Mouse (Mus musculus) spleen, postnatal 10 days (tissue): ENCODE measurements at regions not wholly inside any gene's neighbourhood (a gene's known extent, or its start where the extent isn't known, plus 50 kb on each side); places are given as distances from the start of the nearest gene placed in this dataset.

Experiments used
- DNase-seq, 2 experiments: peaks; one replicate each; pipeline ENCODE4 v3.0.0; 2021 to 2022; ENCODE audit warnings: low spot score in 2 of 2

DNA sequence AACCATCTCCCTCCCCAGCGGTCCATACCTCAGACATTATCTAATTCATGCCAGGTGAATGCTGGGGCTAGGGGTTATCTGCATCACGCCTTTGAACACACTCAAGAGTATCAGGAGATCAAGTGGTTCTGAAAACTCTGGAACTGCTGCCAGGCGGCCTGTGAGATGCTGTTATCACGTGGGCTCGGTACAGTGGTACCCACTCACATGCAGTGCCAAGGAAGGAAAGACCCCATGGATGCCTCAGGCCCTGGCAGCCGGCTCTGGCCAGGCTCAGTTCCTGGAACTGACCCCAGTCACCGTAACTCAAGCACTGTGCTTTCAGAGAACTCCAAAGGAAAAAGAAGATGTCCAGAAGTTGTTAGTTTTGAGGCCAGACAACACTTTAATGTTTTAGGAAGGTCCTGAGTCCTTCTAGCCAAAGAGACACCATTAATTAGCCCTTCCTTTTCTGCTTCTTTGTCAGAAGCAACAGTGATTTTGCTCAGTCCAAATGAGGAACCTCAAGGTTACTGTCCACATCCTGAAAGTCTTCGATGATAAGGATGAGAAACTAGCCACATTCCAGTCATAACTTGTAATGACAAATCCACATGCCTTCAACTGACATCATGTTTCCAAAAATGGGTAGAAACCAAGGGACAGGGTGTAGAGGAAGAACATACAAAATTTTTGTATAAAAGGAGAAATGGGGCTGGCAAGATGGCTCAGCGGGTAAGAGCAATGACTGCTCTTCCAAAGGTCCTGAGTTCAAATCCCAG lies 126.1 kb downstream of the Zbtb18 start:
- no peak for DNase-seq

DNA sequence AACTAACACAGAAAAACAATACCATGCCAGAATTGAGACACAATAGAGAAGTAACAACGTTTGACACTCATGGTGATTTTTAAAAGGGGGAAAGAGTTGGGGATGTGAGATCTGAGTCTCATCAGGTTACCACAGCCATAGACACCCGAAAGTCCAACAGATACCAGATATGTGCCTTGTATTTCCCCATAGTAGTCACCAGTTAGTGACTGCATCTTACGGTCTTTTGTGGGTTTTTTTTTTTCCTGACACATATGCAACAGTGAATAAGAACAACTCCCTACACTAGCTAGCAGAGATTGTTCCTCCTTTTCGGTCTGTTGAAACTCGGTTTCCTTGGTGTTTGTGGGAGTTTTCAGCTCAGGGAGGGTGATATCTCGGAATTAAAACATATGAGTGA lies 127.4 kb downstream of the Zbtb18 start:
- no peak for DNase-seq

DNA sequence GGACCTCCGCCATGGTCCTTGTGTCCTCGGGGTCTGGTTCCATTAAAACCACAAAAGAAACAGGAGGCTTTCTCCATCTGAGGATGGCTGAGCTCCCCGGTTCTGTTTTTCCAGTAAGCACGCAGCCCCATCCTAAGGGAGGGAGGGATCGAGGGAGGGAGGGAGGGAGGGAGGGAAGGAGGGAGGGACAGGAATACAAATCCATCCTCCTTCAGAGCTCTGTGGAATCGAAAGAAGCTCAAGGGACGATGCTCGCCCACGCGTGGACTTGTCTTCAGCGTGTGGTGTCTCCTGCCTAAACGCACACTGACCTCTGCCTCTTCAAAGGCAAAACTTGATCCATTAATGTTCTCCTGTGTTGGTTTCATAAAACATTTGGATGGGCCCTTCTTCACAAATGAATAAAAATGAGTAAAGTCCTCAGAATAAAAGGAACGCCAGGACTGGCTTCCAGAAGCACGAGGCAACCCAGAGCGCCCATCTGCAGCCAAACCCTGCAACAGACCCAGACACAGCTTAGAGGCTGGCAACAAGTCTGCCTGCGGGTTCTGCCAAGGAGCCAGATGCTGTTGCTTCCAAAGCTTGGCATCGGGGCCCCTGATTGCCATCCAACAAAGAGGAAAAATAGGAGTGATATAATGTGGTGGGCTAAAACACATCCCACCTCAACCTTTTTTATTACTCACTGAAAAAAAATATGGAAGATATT lies 131.0 kb downstream of the Zbtb18 start:
- DNase-seq: no peak

DNA sequence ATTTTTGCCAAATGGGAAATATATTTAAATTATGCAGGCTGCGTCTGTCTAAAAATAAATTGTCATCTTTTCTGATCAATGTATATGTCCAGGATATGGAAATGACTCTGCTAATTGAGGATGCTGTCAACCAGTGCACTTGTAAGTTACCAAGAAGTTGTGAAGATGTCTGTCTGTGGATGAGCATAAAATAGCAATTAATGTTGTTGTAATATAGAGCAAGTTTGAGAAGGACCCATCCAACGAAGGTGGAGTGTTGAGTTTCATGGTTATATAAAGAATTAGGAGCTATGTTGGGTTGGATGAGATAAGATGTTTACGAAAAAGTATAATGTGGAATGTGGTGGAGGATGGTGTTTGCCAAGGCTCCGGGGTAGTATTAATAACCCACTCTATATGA lies 131.6 kb downstream of the Zbtb18 start:
- no peak for DNase-seq

DNA sequence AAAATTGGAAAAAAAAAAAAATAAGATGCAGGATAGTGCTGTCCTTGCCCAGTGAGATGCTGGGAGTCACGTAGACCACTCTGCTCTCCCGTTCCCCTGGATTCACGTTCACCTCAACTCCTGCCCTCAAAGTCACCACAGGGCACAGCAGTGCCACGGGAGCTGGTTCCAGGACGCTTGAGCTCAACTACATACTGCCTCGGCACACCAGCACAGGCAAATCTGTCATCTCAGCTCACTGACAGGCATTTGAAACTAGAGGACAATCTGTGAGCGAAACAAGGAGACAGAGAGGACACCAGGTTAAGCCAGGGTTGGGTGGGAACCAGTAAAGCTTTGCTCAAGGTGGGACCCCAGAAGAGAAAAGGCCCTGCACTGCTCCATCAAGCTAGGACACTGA lies 132.2 kb downstream of the Zbtb18 start:
- no peak for DNase-seq

DNA sequence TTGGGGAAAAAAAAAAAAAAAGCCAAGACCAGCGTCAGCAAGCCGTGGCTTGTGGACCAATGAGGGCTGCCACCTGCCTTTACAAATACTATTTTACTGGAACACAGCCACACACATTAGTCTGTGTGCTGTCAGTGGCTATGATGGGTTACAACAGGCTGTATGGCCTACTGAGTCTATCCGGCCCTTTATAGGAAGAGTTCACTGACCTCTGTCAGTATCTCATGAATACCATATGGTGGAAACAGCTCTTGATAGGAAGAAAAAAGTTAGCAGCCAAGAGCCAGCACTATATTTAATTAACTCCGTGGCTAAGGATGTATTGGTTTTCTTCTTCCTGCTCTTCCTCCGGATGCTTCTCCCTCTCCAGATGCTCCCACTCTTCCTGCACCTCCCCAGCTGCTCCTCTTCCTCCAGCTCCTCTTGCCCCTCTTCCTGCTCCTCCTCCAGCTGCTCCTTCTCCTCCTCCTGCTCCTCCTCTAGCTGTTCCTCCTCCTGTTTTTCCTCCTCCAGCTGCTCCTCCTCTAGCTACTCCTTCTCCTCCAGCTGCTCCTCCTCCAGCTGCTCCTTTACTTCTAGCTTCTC lies 142.2 kb downstream of the Zbtb18 start:
- no peak for DNase-seq

DNA sequence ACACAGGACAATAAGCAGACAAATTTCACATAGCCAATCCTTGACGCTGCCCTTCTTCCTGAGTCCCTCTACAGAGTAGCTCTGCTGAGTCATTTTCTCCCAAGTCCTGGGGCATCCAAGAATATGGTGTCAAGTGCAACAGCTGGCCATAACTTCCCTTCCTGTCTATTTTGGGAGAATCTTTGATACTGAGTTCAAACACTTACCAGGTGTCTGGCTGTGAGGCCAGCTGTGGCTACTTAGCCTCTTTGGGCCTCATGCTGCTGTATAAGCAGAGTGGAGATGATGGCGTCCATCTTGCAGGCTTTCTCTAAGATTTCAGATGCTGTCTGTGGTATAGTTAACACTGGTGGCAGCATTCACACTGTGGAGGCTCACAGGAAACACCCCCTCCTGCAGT lies 143.2 kb downstream of the Zbtb18 start:
- DNase-seq: no peak

DNA sequence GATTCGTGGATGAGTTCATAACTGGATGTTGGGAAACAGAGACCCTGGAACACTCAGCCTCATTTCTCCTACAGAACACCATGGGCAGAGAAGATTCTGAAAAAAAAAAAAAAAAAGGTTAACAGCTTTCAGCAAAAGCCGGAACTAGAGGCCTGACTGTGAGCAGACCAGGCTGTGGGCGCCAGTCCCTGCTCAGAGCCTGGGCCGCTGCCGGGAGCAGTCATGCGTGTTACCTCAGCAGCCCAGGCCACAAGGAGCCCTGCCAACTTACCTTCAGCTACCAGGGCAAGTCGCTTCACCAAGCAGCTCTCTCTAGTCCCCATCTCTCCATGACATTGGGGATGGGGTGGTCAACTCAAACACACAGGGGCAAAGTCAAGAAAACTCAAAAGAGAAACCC lies 140.6 kb upstream of the 1700016C15Rik start:
- peak in 1 of 2 experiments; percentile 27 for DNase-seq

DNA sequence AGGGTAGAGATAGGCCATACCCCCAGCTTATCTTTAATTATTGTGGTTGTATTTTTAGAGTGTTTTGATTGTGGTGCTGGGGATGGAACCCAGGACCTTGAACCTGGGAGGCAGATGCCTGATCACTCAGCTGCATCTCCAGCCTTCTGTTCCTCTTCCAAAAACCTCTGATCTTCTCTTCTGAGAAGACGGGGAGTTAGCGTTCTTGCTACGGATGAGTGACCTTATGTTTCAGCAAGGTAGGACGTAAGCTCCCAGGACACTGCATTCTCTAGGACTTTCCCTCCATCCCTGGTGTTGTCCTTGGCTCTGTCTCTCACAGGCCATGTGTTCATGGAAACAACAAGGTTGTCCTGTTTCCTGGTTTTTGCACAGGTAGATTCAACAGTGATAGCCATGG lies 140.0 kb upstream of the 1700016C15Rik start:
- no peak for DNase-seq

DNA sequence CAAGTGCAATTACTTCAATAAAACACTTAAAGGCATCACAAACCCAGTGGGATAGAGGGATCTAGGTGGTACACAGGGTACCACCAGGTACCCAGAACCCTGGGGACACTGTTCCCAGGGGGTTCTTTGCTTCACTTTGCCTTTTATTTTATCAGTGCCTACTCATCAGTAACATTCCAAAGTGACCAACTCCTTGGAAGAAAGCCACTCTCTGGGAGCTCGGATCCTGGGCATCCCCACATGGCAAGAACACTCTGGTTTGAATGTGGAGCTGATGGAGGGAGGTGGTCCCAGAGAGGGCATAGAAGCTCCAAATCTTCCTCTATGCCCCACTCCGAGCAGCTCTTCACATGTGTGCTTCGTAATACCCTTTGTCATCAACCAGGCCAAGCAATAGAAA lies 137.9 kb upstream of the 1700016C15Rik start:
- no peak for DNase-seq

DNA sequence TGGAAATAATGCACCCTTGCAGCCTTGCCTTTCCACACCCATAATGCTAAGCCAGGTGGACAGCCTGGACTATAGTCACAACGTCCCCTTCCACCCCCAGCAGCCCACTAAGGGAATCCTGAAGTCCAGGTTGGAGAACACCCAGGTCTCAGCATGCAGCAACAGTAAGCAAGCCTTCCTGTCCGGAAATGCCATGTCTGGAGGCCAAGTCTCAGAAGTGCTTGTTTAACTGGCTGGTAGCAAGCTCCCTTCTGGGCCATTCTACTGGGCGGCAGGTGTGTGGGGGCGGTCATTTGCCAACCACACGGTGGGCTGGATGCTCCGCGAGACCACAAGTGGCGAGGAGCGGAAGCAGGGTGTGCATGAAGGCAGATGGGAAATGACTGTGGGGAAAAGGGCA lies 137.3 kb upstream of the 1700016C15Rik start:
- no peak for DNase-seq

DNA sequence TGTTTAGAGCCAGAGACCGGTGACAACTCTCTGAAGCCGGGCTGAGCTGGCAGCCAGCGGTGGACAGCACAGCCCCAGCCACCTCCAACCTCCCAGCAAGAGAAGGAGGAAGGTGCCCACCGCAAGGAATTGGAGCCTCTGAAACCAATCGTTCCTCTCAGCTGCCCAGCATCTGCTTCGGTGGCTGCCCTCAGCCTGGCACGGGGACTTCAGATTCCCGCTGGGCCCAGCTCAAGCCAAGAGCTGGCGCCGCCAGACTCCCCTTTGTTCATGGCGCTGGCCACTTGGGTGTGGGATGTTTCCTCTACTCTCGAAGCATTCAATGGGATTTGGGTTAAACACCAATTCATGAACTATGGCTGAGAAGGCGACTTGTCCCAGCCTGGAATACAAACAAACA lies 135.3 kb upstream of the 1700016C15Rik start:
- no peak for DNase-seq

DNA sequence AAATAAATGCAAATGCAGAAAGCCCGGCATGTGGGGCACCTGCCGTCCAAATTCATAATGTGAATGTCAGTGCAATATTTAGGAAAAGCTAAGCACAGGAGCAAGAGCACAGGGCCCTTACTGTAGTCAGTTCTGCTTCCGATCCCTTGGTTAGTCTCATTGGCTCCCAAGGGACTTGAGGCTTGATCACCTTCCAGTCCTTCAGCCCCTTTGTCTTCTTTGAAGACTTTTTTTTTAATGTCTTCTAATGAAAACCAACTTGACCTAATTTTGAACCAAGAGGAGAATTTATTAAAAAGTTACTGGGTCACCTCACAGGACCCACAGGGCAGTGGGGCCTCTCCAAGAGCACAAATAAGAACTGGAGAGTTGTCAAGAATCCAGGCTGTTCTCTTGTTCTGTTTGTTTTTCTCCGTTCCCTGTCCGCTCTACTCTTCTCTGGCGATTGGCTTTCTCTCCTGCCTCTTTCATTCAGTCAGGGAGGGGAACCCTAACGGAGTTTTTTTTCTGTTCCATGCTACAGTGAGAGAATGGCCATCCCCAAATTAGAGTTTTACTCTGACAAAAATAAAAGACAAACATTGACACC lies 134.2 kb upstream of the 1700016C15Rik start:
- DNase-seq: no peak

DNA sequence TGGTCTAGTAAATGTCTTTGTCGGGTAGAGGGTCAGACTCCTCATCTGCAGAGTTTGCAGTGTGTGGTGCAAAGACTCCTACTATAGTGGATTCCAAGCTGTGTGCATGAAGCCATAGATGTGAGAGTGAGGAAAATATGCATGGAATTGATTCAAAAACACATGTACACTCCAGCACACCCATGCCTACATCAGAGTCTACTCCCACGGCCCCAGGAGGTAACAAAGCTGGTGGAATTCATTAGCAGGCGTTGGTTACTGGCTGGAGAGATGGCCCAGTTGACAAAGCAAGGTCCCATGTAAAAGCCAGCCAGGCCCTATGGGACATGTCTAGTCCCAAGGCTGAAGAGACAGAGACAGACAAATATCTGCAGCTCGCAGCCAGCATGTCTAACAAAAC lies 132.6 kb upstream of the 1700016C15Rik start:
- no peak for DNase-seq

DNA sequence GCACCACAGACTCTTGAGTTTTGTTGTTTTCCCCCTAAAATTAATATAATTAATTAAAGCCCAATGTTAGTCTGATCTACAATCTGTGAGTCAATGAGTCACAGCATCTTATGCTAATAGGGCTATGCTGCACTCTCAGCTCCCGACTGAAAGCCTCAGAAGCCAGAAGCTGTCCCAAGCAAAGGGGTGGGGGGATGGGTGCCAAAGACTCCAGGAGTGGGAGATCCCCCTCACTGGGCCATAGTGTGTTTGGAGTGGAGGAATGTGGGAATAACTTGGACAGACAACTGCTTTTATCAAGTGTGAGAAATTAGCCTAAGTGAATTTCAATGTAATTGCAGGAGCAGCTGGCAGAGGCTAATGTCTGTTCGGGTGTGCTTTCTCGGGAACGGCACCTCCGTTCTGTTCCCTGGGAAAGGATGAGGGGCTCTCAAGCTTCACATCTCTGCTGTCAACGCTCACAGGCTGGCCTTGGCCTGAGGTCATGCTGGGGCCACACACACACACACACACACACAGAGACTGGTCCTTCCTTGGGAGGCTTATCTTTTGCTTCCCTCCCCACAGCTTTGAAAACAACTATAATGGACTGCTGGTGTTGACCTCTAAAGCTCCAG lies 124.2 kb upstream of the 1700016C15Rik start:
- DNase-seq: no peak

DNA sequence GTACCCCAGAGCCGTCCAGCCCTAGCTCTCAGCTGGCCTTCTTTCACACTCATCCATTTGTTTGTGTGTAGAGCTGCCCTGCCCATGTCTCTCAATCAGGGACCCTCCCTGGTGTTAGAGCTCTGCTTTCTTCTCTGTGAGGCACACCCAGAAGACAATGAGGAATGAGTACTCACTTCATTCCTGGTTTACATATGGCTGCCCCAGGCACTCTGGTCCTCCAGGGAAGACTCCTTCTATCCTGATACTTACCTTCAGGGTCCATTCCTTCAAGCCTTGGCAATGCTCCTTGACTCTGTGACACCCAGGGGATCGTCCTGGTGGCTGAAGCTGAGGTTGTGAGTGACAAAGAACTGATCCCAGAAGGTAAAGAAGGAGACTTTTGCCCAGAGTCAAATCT lies 122.0 kb upstream of the 1700016C15Rik start:
- DNase-seq: no peak

DNA sequence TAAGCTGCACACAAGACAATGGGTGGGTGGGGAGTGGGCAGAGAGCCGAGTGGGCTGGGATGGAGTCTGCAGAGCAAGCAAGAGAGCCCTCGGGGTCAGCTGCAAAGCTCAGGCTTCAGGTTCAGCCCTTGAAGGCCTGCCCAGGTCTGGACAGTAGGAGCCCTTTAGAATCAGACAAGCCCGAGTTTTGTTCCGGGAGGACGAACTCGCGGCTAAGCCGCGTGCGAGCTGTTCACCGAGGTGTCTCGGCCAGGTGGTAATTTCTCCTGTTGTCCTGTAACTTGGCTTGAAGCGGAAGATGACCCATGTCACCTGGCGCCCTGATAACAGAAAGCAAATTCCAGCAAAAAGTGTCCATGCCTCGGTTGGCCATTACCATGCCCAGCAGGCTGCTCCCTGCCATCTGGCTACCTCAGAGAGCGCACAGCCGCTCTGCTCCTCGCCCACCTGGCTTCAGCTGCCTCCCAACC lies 121.0 kb upstream of the 1700016C15Rik start:
- DNase-seq: no peak

DNA sequence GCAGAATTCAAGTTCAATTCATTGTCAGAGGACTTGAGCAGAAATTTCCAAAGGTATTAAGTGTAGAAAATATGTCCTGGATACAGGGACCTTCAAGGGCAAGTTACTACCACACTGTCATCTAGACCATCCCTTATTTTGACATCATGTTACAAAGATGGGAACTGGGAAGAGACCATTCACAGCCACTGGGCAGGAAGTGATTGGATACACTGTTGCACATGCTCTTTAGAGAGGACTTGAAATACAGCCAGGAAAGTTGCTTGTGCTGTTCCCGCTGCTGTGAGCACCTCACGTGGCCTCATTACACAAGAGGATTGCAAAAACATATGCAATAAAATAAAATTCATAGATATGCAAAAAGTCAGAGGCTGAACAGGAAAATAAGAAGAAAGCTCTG lies 120.4 kb upstream of the 1700016C15Rik start:
- DNase-seq: no peak

DNA sequence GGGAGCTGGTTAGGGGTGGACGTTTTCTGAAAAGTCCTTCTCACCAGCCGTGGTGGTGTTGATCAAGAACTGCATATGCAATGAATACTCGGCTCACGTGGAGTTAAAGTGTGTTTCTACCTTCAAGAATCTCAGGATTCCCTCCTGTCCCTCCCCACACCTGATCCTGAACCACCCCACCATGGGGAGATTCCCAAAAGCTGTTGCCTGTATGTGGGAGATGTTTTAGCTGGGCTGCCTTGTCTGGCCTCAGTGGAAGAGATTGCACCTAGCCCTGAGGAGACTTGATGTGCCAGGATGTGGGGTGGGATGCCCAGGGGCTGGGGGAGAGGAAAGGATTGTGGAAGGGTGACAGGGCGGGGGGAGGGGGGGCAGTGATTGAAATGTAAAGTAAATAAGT lies 119.9 kb upstream of the 1700016C15Rik start:
- DNase-seq: no peak

DNA sequence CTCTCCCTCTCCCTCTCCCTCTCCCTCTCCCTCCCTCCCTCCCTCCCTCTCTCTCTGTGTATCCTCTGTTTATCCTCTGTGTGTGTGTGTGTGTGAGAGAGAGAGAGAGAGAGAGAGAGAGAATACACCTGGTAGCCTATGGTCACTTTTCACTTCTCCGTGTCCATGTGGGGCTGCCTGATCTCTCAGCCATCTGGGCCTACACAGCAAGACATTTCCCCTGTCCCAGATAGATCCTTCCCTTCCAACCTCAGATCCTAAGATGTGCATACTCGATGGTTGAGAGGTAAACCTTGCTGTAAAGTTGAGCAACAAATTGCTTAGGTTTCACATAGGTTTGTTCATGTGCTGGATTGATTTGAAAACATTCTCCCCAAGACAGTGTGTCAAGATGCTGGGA lies 119.5 kb upstream of the 1700016C15Rik start:
- no peak for DNase-seq

DNA sequence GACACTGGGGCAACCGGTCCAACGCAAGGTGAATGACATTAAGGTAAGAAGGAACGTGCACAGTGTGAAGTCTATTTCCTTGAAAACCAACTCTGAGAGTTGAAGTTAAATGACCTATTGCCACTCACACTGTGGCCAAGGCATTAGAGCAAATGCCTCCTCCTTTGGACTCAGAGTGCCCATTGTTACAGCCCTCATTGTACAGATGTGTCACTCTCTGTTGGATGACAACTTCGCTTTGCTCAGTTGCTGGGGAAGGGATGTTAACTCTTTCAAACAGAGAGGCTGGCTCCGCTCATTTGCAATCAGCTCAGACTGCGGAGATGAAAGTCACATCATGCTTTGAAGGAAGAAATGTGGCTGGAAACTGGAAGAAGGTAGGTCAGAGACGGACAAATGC lies 117.1 kb upstream of the 1700016C15Rik start:
- no peak for DNase-seq

DNA sequence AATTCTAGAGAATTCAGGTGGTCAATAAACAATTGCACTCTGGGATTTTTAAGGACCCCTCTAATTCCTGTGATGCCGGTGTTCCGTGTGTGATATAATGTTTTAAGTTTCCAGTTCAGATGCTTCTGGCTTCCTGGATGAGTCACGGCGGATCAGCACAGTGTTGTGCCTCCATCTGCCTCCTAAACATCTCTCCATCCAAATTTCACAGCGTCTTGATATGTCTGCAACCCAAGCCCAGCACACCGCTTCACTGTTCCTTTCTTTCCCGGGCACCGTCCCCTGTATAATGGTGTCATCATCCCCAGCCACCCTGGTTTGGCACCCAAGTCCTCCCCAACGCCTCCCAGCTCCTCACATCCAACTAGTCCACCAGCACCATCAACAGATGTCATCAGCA lies 114.0 kb upstream of the 1700016C15Rik start:
- no peak for DNase-seq
